Mouse (Mus musculus) bone marrow, adult 2 months (tissue): ENCODE measurements around the gene Hikeshi.

Source experiments
- CTCF ChIP-seq: fragments of 200-500 bp; IDR thresholded peaks from 2 replicates; pipeline ENCODE4 v1.5.1; 2011; ENCODE audit warnings: low read length, control low read depth; ENCODE audit not compliant: control insufficient read depth, insufficient read depth
- POLR2A ChIP-seq: fragments of 200-500 bp; IDR thresholded peaks from 2 replicates; pipeline ENCODE4 v1.6.1; 2011; ENCODE audit warnings: low read depth, mild to moderate bottlenecking, control low read depth, low read length, borderline replicate concordance; ENCODE audit not compliant: control insufficient read depth

DNA sequence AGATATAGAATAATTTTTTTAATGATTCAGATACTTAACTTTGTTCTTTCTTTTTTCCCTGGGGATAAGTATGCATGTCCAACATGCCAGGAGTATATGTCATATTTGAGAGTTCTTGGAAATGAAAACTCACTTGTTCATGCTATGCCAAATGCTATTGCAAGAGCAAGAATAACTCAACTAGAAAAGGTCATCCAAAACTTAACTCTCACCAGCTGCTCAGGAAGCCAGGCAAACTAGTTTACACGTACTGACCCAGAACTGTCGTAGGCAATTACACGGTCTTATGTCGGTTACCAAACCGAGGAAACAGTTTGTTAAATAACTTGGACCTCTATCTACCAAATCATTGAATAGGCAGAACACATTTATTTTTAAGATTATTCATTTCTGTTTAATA is 24.3 kb downstream of the Hikeshi start:
- TF ChIP-seq CTCF (no peak), POLR2A (no peak)
